Mouse (Mus musculus): ENCODE data around the gene Slc39a3. TPM values are rescaled to one million over a fixed set of nuclear protein-coding genes. Genes with fewer than 3 reads are reported as not detected.
"Not testable (repeated sequence)": the region's sequence is repeated elsewhere in the genome, so short reads cannot be mapped to it uniquely, and the experiment has no call there.

Gene Slc39a3
- polyA plus RNA-seq, 1 experiment from 2014 or later = 15.7 TPM

GRCm38 (mm10) chr10:80996501-80996900 lies 40.7 kb downstream of the Slc39a3 start:
- Histone ChIP-seq H3K36me3 (replicated peaks) (no peaks in the 10 kb centered on the region), H3K9me3 (no peaks in the 10 kb centered on the region), H3K27ac (no peak overlapping the region), H3K27me3 (ENCODE audit: poor library complexity, severe bottlenecking) (peaks cover 53% of the 10 kb centered on the region), H3K4me1 (peaks cover 45% of the 10 kb centered on the region), H3K4me3 (no peak overlapping the region)
- WGBS = 94% methylated on average over 8 of the region's 8 CpGs
- DNase-seq (ENCODE audit: extremely low spot score, low spot score) = no peak

- no peak overlapping the region for H3K27ac ChIP-seq
- peak; percentile 75 for DNase-seq (ENCODE audit: extremely low spot score, low spot score)
- no peaks in the 10 kb centered on the region for H3K9me3 ChIP-seq
- peaks cover 58% of the 10 kb centered on the region for H3K27me3 ChIP-seq (ENCODE audit: poor library complexity, severe bottlenecking)
- H3K4me1 ChIP-seq = peaks cover 31% of the 10 kb centered on the region
- WGBS = 15% methylated on average over 21 of the region's 21 CpGs
- H3K36me3 ChIP-seq (replicated peaks) = no peaks in the 10 kb centered on the region
- H3K4me3 ChIP-seq = no peak overlapping the region
Measured at GRCm38 (mm10) chr10:80995091-80995632, 42.1 kb downstream of the Slc39a3 start.

DNA sequence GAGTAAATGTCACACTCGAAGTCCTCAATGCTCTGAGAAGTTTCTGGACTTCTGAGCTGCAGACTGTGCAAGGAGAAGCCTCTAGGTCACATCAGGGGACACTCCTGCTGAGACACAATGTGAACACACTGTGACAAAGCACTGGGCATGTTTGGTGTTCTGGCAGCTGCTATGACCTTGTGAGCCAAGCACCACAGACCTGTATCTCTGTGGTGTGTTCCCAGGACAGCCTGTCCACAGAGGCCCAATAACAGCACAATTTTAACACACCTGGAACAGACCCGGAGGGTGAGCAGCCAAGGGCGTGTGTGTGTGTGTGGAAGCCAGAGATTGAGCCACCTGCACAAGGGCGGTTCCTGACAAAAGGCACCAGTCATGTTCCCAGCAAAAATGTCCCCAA lies 42.6 kb downstream of the Slc39a3 start:
- WGBS = 64% methylated on average over 4 of the region's 4 CpGs
- no peak for DNase-seq (ENCODE audit: extremely low spot score, low spot score)
- Histone ChIP-seq H3K27ac (no peak overlapping the region), H3K4me1 (peaks cover 26% of the 10 kb centered on the region), H3K4me3 (no peak overlapping the region), H3K36me3 (replicated peaks) (no peaks in the 10 kb centered on the region), H3K27me3 (ENCODE audit: poor library complexity, severe bottlenecking) (peaks cover 57% of the 10 kb centered on the region), H3K9me3 (no peaks in the 10 kb centered on the region)

DNA sequence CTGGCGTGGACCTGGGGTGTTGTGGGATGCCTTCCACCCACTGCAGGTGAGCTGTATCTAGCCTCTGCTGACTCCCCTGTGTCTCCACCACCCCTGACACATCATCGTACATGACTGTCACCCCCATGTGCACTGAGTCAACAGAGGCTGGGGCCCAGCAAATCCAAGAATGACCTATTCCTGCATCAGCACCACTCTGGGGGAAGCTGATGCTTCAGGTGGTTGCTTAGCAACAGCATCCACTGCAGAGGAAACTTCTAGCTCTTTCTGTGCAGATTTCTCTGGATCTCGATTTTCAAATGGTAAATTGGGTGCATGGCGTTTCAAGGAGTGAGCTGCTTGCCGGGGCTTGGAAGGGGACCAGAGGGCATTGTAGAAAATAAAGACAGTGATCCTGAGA lies 44.0 kb downstream of the Slc39a3 start:
- Histone ChIP-seq H3K9me3 (no peaks in the 10 kb centered on the region), H3K36me3 (replicated peaks) (no peaks in the 10 kb centered on the region), H3K27me3 (ENCODE audit: poor library complexity, severe bottlenecking) (peaks cover 61% of the 10 kb centered on the region), H3K4me3 (no peak overlapping the region), H3K4me1 (peaks cover 20% of the 10 kb centered on the region), H3K27ac (no peak overlapping the region)
- no peak for DNase-seq (ENCODE audit: extremely low spot score, low spot score)
- WGBS = 74% methylated on average over 5 of the region's 5 CpGs

DNA sequence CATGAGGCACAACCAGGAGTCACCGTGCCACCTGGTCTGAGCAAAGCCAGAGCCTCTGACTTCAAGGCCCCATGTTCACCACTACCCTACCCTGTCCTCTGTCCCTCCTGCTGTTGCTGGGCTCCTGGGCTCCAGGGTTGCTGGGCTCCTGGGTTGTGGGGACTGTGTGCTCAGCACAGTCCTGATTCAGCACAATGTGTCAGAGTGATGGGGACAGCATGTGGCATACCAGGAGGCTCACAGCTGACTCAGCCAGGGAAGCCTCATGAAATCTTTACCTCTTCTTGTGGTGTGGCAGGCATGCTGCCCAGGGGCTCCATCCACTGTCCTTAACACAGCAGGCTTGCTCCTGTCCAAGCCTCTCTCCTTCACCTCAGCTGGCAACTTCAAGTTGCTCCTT lies 45.3 kb downstream of the Slc39a3 start:
- Histone ChIP-seq H3K36me3 (replicated peaks) (no peaks in the 10 kb centered on the region), H3K27me3 (ENCODE audit: poor library complexity, severe bottlenecking) (peaks cover 64% of the 10 kb centered on the region), H3K9me3 (no peaks in the 10 kb centered on the region), H3K4me3 (no peak overlapping the region), H3K4me1 (peaks cover 20% of the 10 kb centered on the region), H3K27ac (no peak overlapping the region)
- WGBS = 84% methylated on average over 1 of the region's 1 CpGs
- no peak for DNase-seq (ENCODE audit: extremely low spot score, low spot score)

DNA sequence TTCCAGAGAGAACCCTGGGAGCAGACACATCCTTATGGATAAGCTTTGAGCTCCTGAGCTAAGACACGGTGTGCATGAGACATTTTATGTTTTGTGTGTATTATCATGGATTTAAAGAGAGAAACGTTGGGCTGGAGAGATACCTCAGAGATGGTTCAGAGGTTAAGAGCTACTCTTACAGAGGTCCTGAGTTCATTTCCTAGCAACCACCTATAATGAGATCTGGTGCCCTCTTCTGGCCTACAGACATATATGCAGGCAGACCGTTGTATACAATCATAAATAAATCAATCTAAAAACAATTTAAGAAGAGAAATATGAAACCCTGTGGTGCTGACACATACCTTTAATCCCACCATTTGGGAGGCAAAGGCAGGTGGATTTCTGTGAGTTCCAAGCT lies 46.2 kb downstream of the Slc39a3 start:
- WGBS = 15% methylated on average over 3 of the region's 3 CpGs
- Histone ChIP-seq H3K36me3 (replicated peaks) (no peaks in the 10 kb centered on the region), H3K4me3 (no peak overlapping the region), H3K27ac (no peak overlapping the region), H3K9me3 (no peaks in the 10 kb centered on the region), H3K27me3 (ENCODE audit: poor library complexity, severe bottlenecking) (peaks cover 73% of the 10 kb centered on the region), H3K4me1 (peaks cover 20% of the 10 kb centered on the region)
- no peak for DNase-seq (ENCODE audit: extremely low spot score, low spot score)

DNA sequence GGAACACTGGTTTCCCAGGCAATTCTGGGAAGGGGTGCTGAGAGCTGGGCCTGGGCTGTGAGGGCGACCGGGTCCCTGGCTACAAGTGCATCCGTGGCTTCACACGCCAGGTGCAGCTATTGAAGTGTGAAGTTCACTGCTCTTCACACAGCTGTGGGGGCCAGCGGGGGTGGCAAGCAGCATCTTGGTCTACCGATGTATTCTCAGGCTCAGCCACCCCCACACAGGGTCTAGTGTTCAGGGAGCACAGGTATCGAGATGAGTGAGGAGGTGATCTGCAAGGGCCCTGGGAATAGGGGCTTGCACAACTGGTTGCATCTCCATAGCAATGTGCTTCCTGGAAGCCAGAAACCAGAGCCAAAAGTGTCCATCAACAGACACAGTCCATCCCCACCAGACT lies 46.8 kb downstream of the Slc39a3 start:
- Histone ChIP-seq H3K9me3 (no peaks in the 10 kb centered on the region), H3K27ac (no peak overlapping the region), H3K4me3 (no peak overlapping the region), H3K27me3 (ENCODE audit: poor library complexity, severe bottlenecking) (peaks cover 79% of the 10 kb centered on the region), H3K36me3 (replicated peaks) (no peaks in the 10 kb centered on the region), H3K4me1 (peaks cover 25% of the 10 kb centered on the region)
- 73% methylated on average over 7 of the region's 7 CpGs for WGBS
- no peak for DNase-seq (ENCODE audit: extremely low spot score, low spot score)

- H3K4me1 ChIP-seq = peaks cover 27% of the 10 kb centered on the region
- DNase-seq (ENCODE audit: extremely low spot score, low spot score); H3K27ac ChIP-seq; H3K36me3 ChIP-seq (replicated peaks); H3K4me3 ChIP-seq; H3K9me3 ChIP-seq: not testable (repeated sequence)
- H3K27me3 ChIP-seq (ENCODE audit: poor library complexity, severe bottlenecking) = peaks cover 82% of the 10 kb centered on the region
- 68% methylated on average over 4 of the region's 4 CpGs for WGBS
Measured at GRCm38 (mm10) chr10:80989854-80990253, 47.4 kb downstream of the Slc39a3 start.

DNA sequence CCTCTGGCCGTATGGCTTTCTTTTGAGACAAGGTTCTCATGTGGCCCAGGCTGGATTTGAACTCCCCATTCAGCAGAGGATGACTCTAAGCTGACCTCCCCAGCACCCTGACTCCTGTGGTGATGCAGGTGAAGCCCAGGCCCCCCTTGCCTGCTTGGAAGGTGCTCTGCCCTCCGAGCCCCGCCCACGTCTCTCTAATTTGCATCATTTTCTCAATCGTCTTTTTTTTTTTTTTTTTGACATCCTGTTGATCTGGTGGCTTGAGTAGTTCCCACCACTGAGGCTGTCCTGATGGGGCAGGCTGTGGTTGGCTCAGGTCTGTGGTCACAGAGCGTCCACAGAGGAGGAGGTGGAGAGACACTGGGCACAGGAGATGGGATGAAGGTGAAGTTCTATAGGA lies 47.8 kb downstream of the Slc39a3 start:
- Histone ChIP-seq H3K27me3 (ENCODE audit: poor library complexity, severe bottlenecking) (peaks cover 82% of the 10 kb centered on the region), H3K9me3 (no peaks in the 10 kb centered on the region), H3K27ac (no peak overlapping the region), H3K36me3 (replicated peaks) (no peaks in the 10 kb centered on the region), H3K4me1 (peaks cover 23% of the 10 kb centered on the region), H3K4me3 (no peak overlapping the region)
- 76% methylated on average over 6 of the region's 6 CpGs for WGBS
- no peak for DNase-seq (ENCODE audit: extremely low spot score, low spot score)

DNA sequence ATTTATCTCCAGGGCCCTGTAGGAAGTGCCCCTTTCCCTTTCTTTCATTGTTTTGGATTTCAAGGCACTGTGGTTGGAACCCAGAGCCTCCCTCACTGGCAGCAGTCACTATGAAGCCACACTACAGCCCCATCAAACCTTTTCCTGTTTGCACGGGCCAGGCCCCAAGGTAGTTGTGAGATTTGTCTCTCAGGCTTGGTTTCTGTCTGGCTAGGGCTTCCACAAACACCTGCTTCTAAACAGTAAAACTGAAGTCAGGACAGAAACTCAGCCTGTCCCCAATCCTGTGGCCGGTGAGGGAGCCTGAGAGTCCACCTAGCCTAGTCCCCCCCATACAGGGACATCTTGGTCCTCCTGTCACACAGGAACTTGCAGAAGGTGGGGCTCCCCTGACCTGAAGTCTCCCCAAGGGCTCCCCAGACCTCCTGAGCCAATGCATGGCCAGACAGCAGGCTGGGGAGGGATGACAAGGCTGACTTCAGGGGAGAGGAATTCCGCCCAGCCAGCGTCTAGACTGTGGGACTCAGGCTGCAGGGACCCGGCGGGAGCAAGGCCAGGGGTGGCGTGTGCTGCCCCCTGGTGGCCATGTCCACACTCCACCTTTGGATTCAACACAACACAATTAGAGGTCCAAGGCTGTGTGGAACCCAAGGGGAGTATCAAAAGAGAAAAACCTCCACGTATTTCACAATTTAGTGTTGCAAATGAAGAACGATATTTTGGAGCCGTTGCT lies 49.4 kb downstream of the Slc39a3 start:
- 10% methylated on average over 10 of the region's 10 CpGs for WGBS
- H3K4me1 ChIP-seq = peaks cover 18% of the 10 kb centered on the region
- H3K9me3 ChIP-seq = no peaks in the 10 kb centered on the region
- DNase-seq (ENCODE audit: extremely low spot score, low spot score) = peak; percentile 83
- H3K27ac ChIP-seq = peak overlapping the region; percentile 36
- peaks cover 78% of the 10 kb centered on the region for H3K27me3 ChIP-seq (ENCODE audit: poor library complexity, severe bottlenecking)
- H3K4me3 ChIP-seq = peak overlapping the region; percentile 13; the same call in 1 of the 2 replicates
- H3K36me3 ChIP-seq (replicated peaks) = no peaks in the 10 kb centered on the region

DNA sequence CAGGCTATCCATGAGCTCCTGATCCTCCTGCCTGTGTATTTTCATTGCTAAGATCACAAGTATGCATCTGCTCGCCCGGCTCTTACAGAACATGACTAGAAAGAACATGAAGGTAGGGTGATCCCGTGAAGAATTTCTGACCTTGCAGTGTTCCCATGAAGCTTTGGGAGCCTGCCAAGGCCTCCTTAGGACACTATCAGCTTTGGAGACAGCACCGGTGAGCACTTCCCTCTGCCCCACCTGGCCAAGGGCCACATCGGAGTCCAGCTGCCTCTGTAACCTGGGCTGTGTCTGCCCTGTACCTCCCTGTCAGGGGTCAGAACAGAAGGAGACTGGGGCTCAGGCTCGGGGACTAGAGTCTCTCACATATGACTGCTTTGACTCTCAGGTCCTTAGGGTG lies 50.5 kb downstream of the Slc39a3 start:
- no peak overlapping the region for H3K27ac ChIP-seq
- no peak for DNase-seq (ENCODE audit: extremely low spot score, low spot score)
- peaks cover 26% of the 10 kb centered on the region for H3K4me1 ChIP-seq
- H3K9me3 ChIP-seq = no peaks in the 10 kb centered on the region
- no peaks in the 10 kb centered on the region for H3K36me3 ChIP-seq (replicated peaks)
- H3K4me3 ChIP-seq = no peak overlapping the region
- H3K27me3 ChIP-seq (ENCODE audit: poor library complexity, severe bottlenecking) = peaks cover 68% of the 10 kb centered on the region
- whole genome bisulfite sequencing = 78% methylated on average over 6 of the region's 6 CpGs

DNA sequence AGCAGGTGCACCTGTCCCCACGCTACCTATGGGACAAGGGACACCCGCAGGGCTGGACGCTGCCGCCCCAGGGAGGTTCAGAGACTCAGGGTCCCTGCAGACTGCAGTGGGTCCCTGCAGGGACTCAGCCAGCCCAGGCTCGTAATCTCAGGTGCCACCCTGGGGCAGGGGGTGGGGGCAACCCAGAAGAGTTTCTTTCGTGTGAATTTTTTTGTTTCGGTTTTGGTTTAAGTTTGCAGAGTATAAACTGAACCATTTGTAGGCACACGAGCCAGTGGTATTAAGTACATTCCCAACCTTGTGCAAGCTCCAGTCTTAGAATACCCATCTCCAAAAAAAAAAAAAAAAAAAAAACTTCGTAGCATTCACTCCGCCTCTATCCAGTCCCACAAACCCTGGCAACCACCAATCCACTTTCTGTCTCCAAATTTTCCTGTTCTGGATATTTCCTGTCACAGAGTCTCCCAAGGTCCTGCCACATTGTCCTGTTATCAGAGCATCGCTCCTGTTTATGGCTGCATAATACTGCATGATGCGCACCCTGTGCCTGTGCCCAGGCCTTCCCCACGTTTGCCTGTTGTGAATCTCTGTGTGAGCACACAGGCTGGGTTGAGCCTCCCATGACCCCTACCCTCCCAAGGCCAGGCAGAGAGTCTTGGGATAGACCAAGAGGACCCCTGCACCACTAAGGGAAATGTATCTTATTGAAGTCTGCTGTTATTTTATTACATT lies 51.1 kb downstream of the Slc39a3 start:
- Histone ChIP-seq H3K27me3 (ENCODE audit: poor library complexity, severe bottlenecking) (peaks cover 65% of the 10 kb centered on the region), H3K4me1 (peaks cover 26% of the 10 kb centered on the region), H3K27ac (0 out of 2 replicates have a peak overlapping the region, but pooled peaks have one; percentile 7), H3K9me3 (no peaks in the 10 kb centered on the region), H3K36me3 (replicated peaks) (no peaks in the 10 kb centered on the region), H3K4me3 (peak overlapping the region; percentile 39)
- 34% methylated on average over 13 of the region's 13 CpGs for WGBS
- no peak for DNase-seq (ENCODE audit: extremely low spot score, low spot score)
